Mouse (Mus musculus): ENCODE results near the gene Sf3b3. TPM values are rescaled to one million over a fixed set of nuclear protein-coding genes. Genes with fewer than 3 reads are reported as not detected.
A peak's percentile ranks its signal among the peaks of the same experiment; 100 is the strongest.

Sf3b3 gene
- polyA plus RNA-seq, 1 experiment: 91.8 TPM

GRCm38 (mm10) chr8:110772452-110772851 lies 74.1 kb downstream of the Sf3b3 start:
- Histone ChIP-seq H3ac (ENCODE audit: control insufficient read depth, insufficient read length, low read depth) (no peak overlapping the region), H3K36me3 (ENCODE audit: control insufficient read depth, insufficient read depth) (peaks cover 27% of the 10 kb centered on the region), H3K27me3 (ENCODE audit: control insufficient read depth, insufficient read depth, insufficient read length) (no peaks in the 10 kb centered on the region), H3K79me2 (ENCODE audit: control insufficient read depth, insufficient read depth) (peaks cover 60% of the 10 kb centered on the region), H3K79me3 (ENCODE audit: low read depth) (peaks cover 15% of the 10 kb centered on the region), H3K4me3 (ENCODE audit: insufficient read depth, poor library complexity, severe bottlenecking) (no peak overlapping the region)
- TF ChIP-seq MYOG (IDR thresholded peaks at IDR 0.05; ENCODE audit: control insufficient read depth, extremely low read depth, insufficient read length) (no peak), CEBPB (IDR thresholded peaks at IDR 0.05; ENCODE audit: low read depth) (no peak), MYOD1 (IDR thresholded peaks at IDR 0.05; ENCODE audit: control insufficient read depth, insufficient read length, low read depth) (no peak), FOSL1 (IDR thresholded peaks at IDR 0.05; ENCODE audit: insufficient read depth, low read length, poor library complexity, severe bottlenecking) (no peak), MAX (IDR thresholded peaks at IDR 0.05) (no peak), CTCF (IDR thresholded peaks at IDR 0.05; ENCODE audit: control insufficient read depth, insufficient read depth, insufficient read length) (no peak), USF1 (IDR thresholded peaks at IDR 0.05; ENCODE audit: low read depth) (no peak)

DNA sequence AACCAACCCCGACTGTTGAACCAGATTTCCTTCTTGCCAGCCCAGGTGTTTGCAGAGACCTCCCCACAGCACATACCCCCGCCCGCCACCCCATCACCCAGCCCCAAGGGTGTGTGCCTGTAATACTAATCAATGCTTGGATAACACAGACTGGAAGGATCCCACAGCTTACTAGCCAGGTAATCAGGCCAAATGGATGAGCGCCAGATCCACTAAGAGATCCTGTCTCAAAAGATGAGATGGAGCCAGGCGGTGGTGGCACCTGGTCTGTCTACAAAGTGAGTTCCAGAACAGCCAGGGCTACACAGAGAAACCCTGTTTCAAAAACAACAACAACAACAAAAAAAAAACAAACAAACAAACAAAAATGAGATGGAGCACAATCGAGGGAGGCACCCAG lies 79.3 kb downstream of the Sf3b3 start:
- no peaks in the 10 kb centered on the region for H3K79me3 ChIP-seq (ENCODE audit: low read depth)
- peaks cover 10% of the 10 kb centered on the region for H3K36me3 ChIP-seq (ENCODE audit: control insufficient read depth, insufficient read depth)
- no peak overlapping the region for H3K4me3 ChIP-seq (ENCODE audit: insufficient read depth, poor library complexity, severe bottlenecking)
- no peak overlapping the region for H3ac ChIP-seq (ENCODE audit: control insufficient read depth, insufficient read length, low read depth)
- H3K27me3 ChIP-seq (ENCODE audit: control insufficient read depth, insufficient read depth, insufficient read length): no peaks in the 10 kb centered on the region
- TF ChIP-seq MAX (IDR thresholded peaks at IDR 0.05): no peak
- TF ChIP-seq CTCF (IDR thresholded peaks at IDR 0.05; ENCODE audit: control insufficient read depth, insufficient read depth, insufficient read length): no peak
- no peak for TF ChIP-seq MYOD1 (IDR thresholded peaks at IDR 0.05; ENCODE audit: control insufficient read depth, insufficient read length, low read depth)
- TF ChIP-seq CEBPB (IDR thresholded peaks at IDR 0.05; ENCODE audit: low read depth): no peak
- no peak for TF ChIP-seq MYOG (IDR thresholded peaks at IDR 0.05; ENCODE audit: control insufficient read depth, extremely low read depth, insufficient read length)
- TF ChIP-seq FOSL1 (IDR thresholded peaks at IDR 0.05; ENCODE audit: insufficient read depth, low read length, poor library complexity, severe bottlenecking): no peak
- no peak for TF ChIP-seq USF1 (IDR thresholded peaks at IDR 0.05; ENCODE audit: low read depth)
- H3K79me2 ChIP-seq (ENCODE audit: control insufficient read depth, insufficient read depth): peaks cover 22% of the 10 kb centered on the region

DNA sequence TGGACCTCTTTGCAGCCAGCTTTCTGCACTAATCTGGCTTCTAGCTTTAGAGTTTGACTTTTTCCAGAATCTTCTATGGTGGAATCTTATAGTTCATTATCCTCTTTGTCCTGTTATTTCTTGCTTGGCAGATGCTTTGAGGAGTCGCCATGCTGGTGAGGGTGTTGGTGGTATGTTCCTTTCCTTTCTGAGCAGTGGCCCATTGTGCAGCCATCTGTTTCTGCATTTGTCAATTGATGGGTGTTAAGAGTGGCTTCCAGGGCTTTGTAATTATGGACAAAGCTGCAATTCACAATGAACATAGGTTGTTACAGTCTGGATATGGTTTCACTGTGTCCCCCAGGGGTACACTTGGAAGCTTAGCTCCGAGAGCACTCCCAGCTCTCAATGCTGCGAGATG lies 81.9 kb downstream of the Sf3b3 start:
- H3K27me3 ChIP-seq (ENCODE audit: control insufficient read depth, insufficient read depth, insufficient read length): no peaks in the 10 kb centered on the region
- peaks cover 8% of the 10 kb centered on the region for H3K36me3 ChIP-seq (ENCODE audit: control insufficient read depth, insufficient read depth)
- H3ac ChIP-seq (ENCODE audit: control insufficient read depth, insufficient read length, low read depth): no peak overlapping the region
- H3K79me3 ChIP-seq (ENCODE audit: low read depth): no peaks in the 10 kb centered on the region
- no peak for TF ChIP-seq USF1 (IDR thresholded peaks at IDR 0.05; ENCODE audit: low read depth)
- TF ChIP-seq CEBPB (IDR thresholded peaks at IDR 0.05; ENCODE audit: low read depth): no peak
- TF ChIP-seq MAX (IDR thresholded peaks at IDR 0.05): no peak
- TF ChIP-seq FOSL1 (IDR thresholded peaks at IDR 0.05; ENCODE audit: insufficient read depth, low read length, poor library complexity, severe bottlenecking): no peak
- no peak for TF ChIP-seq MYOD1 (IDR thresholded peaks at IDR 0.05; ENCODE audit: control insufficient read depth, insufficient read length, low read depth)
- no peak for TF ChIP-seq CTCF (IDR thresholded peaks at IDR 0.05; ENCODE audit: control insufficient read depth, insufficient read depth, insufficient read length)
- TF ChIP-seq MYOG (IDR thresholded peaks at IDR 0.05; ENCODE audit: control insufficient read depth, extremely low read depth, insufficient read length): no peak
- H3K79me2 ChIP-seq (ENCODE audit: control insufficient read depth, insufficient read depth): peaks cover 6% of the 10 kb centered on the region
- no peak overlapping the region for H3K4me3 ChIP-seq (ENCODE audit: insufficient read depth, poor library complexity, severe bottlenecking)

DNA sequence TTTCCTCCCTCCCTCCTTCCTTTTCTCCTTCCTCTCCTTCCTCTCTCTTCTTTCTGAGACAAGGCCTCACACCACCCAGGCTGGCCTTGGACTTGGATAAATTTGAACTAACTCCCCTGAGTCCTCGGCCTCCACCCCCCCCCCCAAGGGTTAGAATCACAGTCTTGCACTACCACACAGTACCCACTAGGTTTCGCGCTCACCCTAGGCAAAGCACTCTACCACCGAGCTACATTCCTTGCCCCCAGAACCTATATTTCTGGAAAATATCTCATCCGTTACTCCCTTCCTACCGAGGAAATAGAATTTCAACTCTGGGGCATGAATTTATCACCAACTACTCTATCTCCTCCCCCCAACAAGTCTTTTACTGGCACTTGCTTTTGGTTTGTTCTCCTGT lies 84.6 kb downstream of the Sf3b3 start:
- TF ChIP-seq MAX (IDR thresholded peaks at IDR 0.05): no peak
- peak; percentile 18 for TF ChIP-seq CTCF (IDR thresholded peaks at IDR 0.05; ENCODE audit: control insufficient read depth, insufficient read depth, insufficient read length)
- no peaks in the 10 kb centered on the region for H3K27me3 ChIP-seq (ENCODE audit: control insufficient read depth, insufficient read depth, insufficient read length)

GRCm38 (mm10) chr8:110761185-110761584 lies 85.4 kb downstream of the Sf3b3 start:
- no peak overlapping the region for H3K4me3 ChIP-seq (ENCODE audit: insufficient read depth, poor library complexity, severe bottlenecking)
- no peak for TF ChIP-seq FOSL1 (IDR thresholded peaks at IDR 0.05; ENCODE audit: insufficient read depth, low read length, poor library complexity, severe bottlenecking)
- no peak for TF ChIP-seq MYOD1 (IDR thresholded peaks at IDR 0.05; ENCODE audit: control insufficient read depth, insufficient read length, low read depth)
- no peak for TF ChIP-seq MAX (IDR thresholded peaks at IDR 0.05)
- TF ChIP-seq USF1 (IDR thresholded peaks at IDR 0.05; ENCODE audit: low read depth): no peak
- no peak for TF ChIP-seq CEBPB (IDR thresholded peaks at IDR 0.05; ENCODE audit: low read depth)
- TF ChIP-seq MYOG (IDR thresholded peaks at IDR 0.05; ENCODE audit: control insufficient read depth, extremely low read depth, insufficient read length): no peak
- no peak for TF ChIP-seq CTCF (IDR thresholded peaks at IDR 0.05; ENCODE audit: control insufficient read depth, insufficient read depth, insufficient read length)
- H3K79me3 ChIP-seq (ENCODE audit: low read depth): no peaks in the 10 kb centered on the region
- peaks cover 5% of the 10 kb centered on the region for H3K36me3 ChIP-seq (ENCODE audit: control insufficient read depth, insufficient read depth)
- no peaks in the 10 kb centered on the region for H3K79me2 ChIP-seq (ENCODE audit: control insufficient read depth, insufficient read depth)
- no peaks in the 10 kb centered on the region for H3K27me3 ChIP-seq (ENCODE audit: control insufficient read depth, insufficient read depth, insufficient read length)
- H3ac ChIP-seq (ENCODE audit: control insufficient read depth, insufficient read length, low read depth): no peak overlapping the region

More for the DNA sequence above, 84.6 kb downstream of the Sf3b3 start:
- no peak overlapping the region for H3ac ChIP-seq (ENCODE audit: control insufficient read depth, insufficient read length, low read depth)
- H3K79me2 ChIP-seq (ENCODE audit: control insufficient read depth, insufficient read depth): no peaks in the 10 kb centered on the region
- no peaks in the 10 kb centered on the region for H3K79me3 ChIP-seq (ENCODE audit: low read depth)
- no peak overlapping the region for H3K4me3 ChIP-seq (ENCODE audit: insufficient read depth, poor library complexity, severe bottlenecking)
- peaks cover 5% of the 10 kb centered on the region for H3K36me3 ChIP-seq (ENCODE audit: control insufficient read depth, insufficient read depth)

- H3K79me2 ChIP-seq (ENCODE audit: control insufficient read depth, insufficient read depth): no peaks in the 10 kb centered on the region
These were observed 86.2 kb downstream of the Sf3b3 start for GRCm38 (mm10) chr8:110760280-110760940.

More at GRCm38 (mm10) chr8:110760280-110760940, 86.2 kb downstream of the Sf3b3 start:
- no peak overlapping the region for H3K4me3 ChIP-seq (ENCODE audit: insufficient read depth, poor library complexity, severe bottlenecking)
- H3K27me3 ChIP-seq (ENCODE audit: control insufficient read depth, insufficient read depth, insufficient read length): no peaks in the 10 kb centered on the region
- H3K79me3 ChIP-seq (ENCODE audit: low read depth): no peaks in the 10 kb centered on the region
- H3ac ChIP-seq (ENCODE audit: control insufficient read depth, insufficient read length, low read depth): no peak overlapping the region
- TF ChIP-seq USF1 (IDR thresholded peaks at IDR 0.05; ENCODE audit: low read depth) (no peak), MAX (IDR thresholded peaks at IDR 0.05) (no peak), MYOD1 (IDR thresholded peaks at IDR 0.05; ENCODE audit: control insufficient read depth, insufficient read length, low read depth) (no peak), FOSL1 (IDR thresholded peaks at IDR 0.05; ENCODE audit: insufficient read depth, low read length, poor library complexity, severe bottlenecking) (no peak), CEBPB (IDR thresholded peaks at IDR 0.05; ENCODE audit: low read depth) (no peak), MYOG (IDR thresholded peaks at IDR 0.05; ENCODE audit: control insufficient read depth, extremely low read depth, insufficient read length) (no peak), CTCF (IDR thresholded peaks at IDR 0.05; ENCODE audit: control insufficient read depth, insufficient read depth, insufficient read length) (no peak)
- H3K36me3 ChIP-seq (ENCODE audit: control insufficient read depth, insufficient read depth): no peaks in the 10 kb centered on the region
